9 mouse cellular contexts compared by ENCODE assay signal in the genomic region with DNA sequence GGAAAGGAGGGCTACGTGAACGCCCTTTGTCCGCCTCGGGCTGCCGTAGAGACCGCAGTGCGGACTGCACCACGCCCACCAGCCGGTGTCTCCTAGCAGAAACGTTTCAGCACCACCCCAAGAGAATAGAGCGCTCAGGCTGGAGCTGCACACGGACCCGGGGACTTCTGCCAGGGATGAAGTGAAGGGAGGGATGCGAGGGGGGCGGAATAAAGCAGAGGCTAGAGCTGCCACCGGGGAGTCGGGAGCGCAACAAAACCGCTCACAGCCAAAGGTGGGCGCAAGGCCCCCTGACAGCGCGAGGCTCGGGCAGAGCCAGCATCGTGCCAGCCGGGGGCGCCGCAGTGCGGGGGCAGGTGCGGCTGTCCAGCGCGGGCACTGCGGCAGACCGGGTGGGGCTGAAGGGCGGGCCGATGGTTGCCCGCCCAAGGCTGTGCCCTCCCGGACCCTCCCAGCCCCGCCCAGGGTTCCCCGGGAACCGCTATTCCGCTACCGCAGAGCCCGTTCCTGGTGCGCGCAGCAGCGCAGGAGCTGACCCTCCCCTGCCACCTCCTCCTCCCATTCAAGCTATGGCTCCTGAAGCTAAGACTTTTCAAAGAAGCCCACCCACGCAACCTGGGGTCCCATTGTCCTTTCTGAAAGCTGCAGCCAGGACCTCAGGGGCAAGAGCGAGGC. TPM values are rescaled to one million over a fixed set of nuclear protein-coding genes. Genes with fewer than 3 reads are reported as not detected.
A peak's percentile ranks its signal among the peaks of the same experiment; 100 is the strongest.
DNase-seq lines count a peak whose midpoint lies in the region; ATAC-seq lines count a peak whose summit lies in the region.
"Had no signal": no experiment of that assay in that cellular context is flagged by ENCODE, and none has a peak within 500 bp of the region (broad histone marks: within the 10 kb centered on the region; RNA-seq: fewer than 3 reads in every experiment).

No protein-coding gene starts in this region.

- peak overlapping the region; percentile 95 for H3K9ac ChIP-seq in hindbrain, embryonic 12.5 days

- H3K27me3 ChIP-seq in hindbrain, embryonic 12.5 days, result no peaks in the 10 kb centered on the region

- peaks cover 32% of the 10 kb centered on the region for H3K4me1 ChIP-seq in hindbrain, embryonic 12.5 days

- peak; percentile 81 for ATAC-seq in hindbrain, embryonic 12.5 days (ENCODE audit: low FRiP score)
- ATAC-seq in megakaryocyte, adult 5-6 weeks (ENCODE audit: poor library complexity, severe bottlenecking), result 0 out of 2 replicates have a peak, but pooled peaks have one; percentile 51

- peak overlapping the region; percentile 97 for H3K27ac ChIP-seq in hindbrain, embryonic 12.5 days

- H3K4me3 ChIP-seq in hindbrain, embryonic 12.5 days, result peak overlapping the region; percentile 92
- H3K4me3 ChIP-seq: erythroblast, embryonic 14.5 days had no signal

- peak; percentile 93 for DNase-seq in ZHBTc4 (ENCODE audit: low read depth, low spot score)
- peak; percentile 94 to 95 for DNase-seq in cerebellum, postnatal 25 days
- peak; percentile 62 to 78 for DNase-seq in frontal cortex, postnatal 36 days (ENCODE audit: low spot score in 2 of 2)
- peak; percentile 57 to 70 for DNase-seq in left cerebral cortex, adult 8-10 months (ENCODE audit: low spot score in 2 of 2)
- DNase-seq in right cerebral cortex, postnatal 14 days, result peak; percentile 70
- DNase-seq in adipocyte (ENCODE audit: low spot score), result no peak

- WGBS in hindbrain, embryonic 12.5 days, result under 1% methylated on average over 48 of the region's 48 CpGs

- H3K9me3 ChIP-seq in hindbrain, embryonic 12.5 days (replicated peaks), result no peaks in the 10 kb centered on the region

- no peaks in the 10 kb centered on the region for H3K36me3 ChIP-seq in hindbrain, embryonic 12.5 days

- H3K4me2 ChIP-seq in hindbrain, embryonic 12.5 days (replicated peaks), result peak overlapping the region; percentile 60

RNA-seq across cellular contexts. Expression of a gene that starts 1.3 kb away (rescaled TPM):
- 1,280 and 1,328 TPM in 2 replicates for polyA plus RNA-seq in hindbrain, embryonic 12.5 days (2016; fragmentation: Nextera tagmentation; extraction: Ambion mirVana)
- 100 to 1,000 TPM; 564 to 711 (median 629) TPM for total RNA-seq in left cerebral cortex, adult 8-10 months (2022)
- 0.07 TPM in 2 replicates for total RNA-seq in megakaryocyte, adult 5-6 weeks (2015)
- total RNA-seq in megakaryocyte, adult 5-6 weeks (2017), result 0.11 TPM in 1 of 2 replicates, not detected in the other
- polyA plus RNA-seq: erythroblast, embryonic 14.5 days had no signal

Comparison
In these comparisons a context has a peak if more than half of its experiments do, and no peak if none do; other contexts are left out.
1. RNA of a gene that starts 1.3 kb away (total RNA-seq): 564 to 711 TPM in left cerebral cortex, adult 8-10 months; 0.07 to 0.11 TPM in megakaryocyte, adult 5-6 weeks; every median in the first group is over 100 times any median in the second.